Mouse (Mus musculus) ovary, postnatal 36 days (tissue): Measurements from ENCODE around the gene Dusp8.
"Not testable (repeated sequence)": the region's sequence is repeated elsewhere in the genome, so short reads cannot be mapped to it uniquely, and the experiment has no call there.

ENCODE experiments used
- DNase-seq: peaks from one replicate; pipeline ENCODE4 v3.0.0; 2022; ENCODE audit warnings: low spot score, mixed read lengths

Gene Dusp8

DNA sequence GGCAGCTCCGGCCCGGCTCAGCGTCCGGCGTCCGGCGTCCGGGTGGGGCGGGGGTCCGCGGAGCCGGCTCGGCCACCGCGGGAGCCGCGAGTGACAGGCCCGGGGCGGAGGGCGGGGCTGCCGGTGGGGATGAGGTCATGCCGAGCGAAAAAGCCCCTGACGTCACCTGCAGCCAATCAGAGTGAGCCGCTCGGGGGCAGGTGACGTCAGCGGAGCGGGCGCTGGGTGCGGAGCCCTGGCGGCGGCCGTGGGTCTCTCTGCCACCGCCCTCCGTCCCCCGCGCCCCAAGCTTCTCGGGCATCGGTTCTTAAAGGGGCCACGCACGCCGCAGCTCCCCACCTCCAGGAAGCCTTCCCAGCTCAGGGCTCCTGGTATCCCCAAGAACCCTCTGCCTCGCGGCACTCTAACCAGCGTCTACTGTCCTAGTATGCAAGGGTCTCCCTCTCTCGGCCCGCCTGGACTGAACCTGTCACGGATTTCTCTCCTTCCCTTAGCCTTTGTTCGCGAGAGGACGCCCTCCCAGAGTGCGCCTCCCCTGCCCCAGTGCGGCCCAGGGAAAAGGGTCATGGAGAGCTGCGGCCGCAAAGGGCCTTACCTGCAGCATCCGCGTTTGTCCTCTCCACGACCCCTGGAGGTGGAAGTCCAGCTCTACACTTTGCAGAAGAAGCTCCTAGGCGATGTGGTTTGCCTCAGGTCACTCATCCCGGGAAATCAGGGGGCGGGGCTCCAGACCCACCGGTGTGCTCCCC lies at the start of gene Dusp8:
Gene Dusp8, minus strand, starts transcription at position 661 of the 749 bp plus-strand sequence.
- DNase-seq: peak; percentile 81

DNA sequence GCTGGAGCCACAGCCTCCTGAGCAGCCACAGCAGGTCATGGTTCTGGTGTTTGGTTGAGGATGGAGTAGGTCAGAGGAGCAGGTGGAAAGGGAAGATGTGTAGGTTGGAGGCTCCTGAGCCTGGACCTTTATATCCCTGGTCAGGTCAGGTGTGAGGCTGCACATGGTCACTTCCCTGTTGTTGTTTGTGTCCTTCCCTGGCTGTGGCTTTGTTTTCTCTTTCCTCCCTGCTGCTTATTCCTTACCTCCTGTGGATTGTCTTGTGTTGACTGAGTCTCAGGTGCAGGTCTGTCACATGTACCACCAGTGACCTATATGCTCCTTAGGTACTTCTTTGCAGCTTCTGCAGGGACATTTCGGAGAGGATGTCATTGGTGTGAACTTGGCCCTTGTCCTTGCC lies 48.9 kb upstream of the Dusp8 start, which contains the start of gene Gm45337:
Gene Gm45337, minus strand, starts transcription at position 101 of the 400 bp plus-strand sequence.
- no peak for DNase-seq

DNA sequence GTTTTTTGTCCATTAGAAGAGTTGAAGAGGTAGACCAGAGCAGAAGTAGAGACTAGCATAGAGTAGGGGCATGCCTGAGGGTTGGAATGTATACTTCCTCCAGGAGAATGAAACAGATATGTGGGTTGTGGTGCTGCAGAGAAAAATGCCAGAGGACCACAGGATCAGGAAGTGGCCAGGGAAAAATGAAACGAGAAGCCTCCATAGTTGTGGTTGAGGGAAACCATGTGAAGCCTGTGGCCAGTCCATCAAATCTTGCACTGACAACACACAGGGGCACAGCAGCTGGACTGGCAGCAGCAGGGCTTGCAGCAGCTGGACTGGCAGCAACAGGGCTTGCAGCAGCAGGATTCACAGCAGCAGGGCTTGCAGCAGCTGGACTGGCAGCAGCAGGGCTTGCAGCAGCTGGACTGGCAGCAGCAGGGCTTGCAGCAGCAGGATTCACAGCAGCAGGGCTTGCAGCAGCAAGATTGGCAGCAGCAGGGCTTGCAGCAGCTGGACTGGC lies 47.9 kb upstream of the Dusp8 start:
- DNase-seq: not testable (repeated sequence)

DNA sequence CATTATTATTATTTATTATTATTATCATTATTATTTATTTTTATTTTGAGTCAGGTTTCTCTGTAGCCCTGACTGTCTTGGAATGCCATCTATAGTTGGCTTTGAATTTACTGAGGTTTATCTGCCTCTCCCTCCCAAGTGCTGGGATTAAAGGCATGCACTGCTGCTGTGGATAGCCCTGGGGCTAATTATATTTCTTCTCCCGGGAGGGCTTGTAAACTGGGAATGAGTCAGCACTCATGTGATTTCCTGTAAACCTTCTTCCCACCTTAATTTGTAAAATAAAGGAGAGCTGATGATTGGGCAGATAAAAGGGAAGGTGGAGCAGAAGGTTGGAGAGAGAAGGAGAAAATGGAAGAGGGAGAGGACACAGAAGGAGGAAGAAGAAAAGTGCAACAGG lies 45.1 kb upstream of the Dusp8 start:
- DNase-seq: no peak

DNA sequence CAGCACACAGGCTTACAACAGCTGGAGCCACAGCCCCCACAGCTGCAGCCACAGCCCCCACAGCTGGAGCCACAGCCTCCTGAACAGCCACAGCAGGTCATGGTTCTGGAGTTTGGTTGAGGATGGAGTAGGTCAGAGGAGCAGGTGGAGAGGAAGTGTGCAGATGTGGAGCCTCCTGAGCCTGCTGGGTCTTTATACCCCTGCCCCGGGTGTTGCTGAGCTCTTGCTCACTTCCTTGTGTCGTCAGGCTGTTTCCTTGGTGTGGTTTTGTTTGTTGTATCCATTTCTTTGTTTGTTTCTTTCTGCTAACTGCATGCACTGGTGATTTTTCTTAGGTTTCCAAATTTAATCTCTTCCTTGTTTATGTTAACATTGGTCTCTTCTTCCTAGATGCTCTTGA lies 40.3 kb upstream of the Dusp8 start, which contains the start of gene Gm39115:
Gene Gm39115, minus strand, starts transcription at position 101 of the 400 bp plus-strand sequence.
- not testable (repeated sequence) for DNase-seq

DNA sequence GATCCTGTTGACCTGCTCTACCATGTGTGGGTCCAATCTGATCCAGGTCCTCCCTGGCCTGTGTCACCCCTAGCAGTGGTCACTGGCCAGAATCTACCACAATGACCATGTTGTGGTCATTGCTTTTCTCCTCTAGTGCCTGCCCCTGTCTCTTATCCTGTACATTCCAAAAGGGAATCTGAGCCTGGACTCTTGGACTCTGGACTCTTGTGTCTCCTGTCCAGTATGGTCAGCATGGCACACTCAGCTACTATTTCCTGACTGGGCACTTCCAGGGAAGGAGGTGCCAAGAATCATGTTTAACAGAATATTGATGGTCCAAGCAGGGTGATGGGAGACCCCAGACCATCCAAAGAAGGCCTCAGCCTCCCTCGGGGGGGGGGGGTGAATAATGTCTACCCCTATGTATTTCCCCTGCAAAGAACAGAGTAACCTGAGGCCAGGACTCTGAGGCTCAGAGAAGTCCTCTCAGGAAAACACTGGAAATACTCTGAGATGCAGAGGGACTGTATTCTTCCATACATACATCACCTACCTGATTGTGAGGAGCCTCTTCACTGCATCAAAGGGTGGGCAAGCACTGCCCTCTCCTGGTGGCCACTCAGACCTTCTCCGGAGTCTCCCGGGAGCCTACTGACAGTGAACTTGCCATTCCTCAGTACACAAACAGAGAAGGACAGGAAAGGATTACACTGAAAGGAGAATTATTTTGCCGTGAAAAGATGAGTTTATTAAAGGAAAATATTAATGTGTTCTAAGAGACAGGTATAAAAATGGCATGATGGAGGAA lies 38.8 kb upstream of the Dusp8 start:
- DNase-seq: peak; percentile 13

DNA sequence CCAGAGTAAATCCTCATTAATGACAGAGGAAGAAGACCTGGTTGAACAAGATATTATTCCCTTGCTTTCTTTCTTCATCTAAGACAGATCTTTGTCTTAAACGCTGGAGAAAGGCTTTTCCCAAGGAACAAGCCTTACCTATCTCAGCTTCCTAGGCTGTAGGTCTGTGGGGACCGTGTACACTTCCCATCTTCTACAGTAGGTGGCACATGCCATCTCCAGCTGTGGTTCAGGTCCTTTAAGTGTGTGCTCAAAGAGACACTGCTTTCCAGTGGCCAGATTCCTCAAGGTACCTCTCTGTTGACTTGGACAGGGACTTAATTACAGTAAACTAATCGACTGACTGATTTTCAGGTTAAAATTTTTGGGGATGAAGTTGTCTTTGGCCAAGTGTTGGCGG lies 33.2 kb upstream of the Dusp8 start:
- DNase-seq: no peak

DNA sequence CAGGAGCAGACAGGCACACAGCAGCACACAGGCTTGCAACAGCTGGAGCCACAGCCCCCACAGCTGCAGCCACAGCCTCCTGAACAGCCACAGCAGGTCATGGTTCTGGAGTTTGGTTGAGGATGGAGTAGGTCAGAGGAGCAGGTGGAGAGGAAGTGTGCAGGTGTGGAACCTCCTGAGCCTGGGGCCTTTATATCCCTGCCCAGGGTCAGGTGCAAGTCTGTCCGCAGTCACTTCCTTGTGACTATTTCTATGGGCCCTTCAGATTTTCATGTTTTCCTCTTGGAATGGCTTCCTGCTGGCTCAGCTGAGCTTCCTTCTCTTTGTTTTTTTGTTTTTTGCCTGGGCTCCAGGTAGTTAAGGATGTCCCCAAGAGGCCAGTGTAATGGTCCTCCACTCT lies 25.0 kb upstream of the Dusp8 start, which contains the start of gene Gm45618:
Gene Gm45618, minus strand, starts transcription at position 101 of the 400 bp plus-strand sequence.
- not testable (repeated sequence) for DNase-seq

DNA sequence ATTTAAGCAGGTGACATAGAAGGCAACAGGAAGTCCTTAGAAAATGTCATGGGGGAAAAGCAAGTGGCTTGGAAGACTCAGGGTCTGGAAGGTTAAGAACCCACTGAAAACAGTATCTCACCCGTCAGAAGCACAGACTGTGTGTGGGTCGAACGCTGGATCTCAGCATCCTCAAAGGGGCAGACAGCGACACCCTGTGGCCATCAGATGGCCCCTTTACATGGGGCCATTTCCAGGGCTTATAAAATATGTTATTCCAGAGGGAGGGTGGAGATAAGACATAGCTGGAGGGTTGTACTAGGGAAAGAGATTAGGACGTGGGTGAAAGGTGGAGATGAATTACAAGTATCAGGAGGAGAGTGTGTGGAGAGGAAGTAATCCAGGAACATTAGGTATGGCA lies 24.0 kb upstream of the Dusp8 start:
- DNase-seq: peak; percentile 5

DNA sequence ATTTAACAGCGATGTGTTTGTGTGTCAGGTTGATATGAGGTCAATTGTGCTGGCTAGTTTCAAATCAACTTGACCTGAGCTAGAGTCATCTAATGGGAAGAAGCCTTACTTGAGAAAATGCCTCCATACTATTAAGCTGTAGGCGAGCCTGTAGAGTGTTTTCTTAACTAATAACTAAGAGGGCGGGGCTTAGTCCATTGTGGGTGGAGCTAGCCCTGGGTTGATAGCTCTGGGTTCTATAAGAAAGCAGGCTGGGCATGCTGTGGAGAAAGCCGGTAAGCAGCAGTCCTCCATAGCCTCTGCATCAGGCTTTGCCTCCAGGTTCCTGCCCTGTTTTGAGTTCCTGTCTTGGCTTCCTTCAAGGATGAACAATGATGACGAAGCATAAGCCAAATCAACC lies 9.1 kb upstream of the Dusp8 start:
- no peak for DNase-seq

DNA sequence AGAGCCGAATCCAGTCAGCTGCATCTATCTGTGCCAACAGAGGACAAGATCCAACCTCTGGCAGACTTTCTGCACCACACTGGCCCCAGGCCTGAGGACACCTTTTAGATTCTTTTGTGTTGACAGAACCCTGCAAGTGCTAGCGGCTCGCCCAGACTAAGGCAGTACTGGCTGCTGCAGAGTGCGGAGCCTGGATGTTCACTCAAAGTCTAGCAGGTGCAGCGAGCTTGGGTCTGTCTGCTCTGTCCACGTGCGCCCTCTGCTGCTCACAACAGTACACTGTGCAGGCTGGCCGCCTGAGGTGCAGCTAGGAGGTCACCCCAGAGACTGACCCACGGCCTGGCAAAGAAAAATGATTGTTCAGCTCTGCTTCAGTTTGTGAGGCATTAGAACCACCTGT lies 2.1 kb upstream of the Dusp8 start:
- DNase-seq: peak; percentile 72

DNA sequence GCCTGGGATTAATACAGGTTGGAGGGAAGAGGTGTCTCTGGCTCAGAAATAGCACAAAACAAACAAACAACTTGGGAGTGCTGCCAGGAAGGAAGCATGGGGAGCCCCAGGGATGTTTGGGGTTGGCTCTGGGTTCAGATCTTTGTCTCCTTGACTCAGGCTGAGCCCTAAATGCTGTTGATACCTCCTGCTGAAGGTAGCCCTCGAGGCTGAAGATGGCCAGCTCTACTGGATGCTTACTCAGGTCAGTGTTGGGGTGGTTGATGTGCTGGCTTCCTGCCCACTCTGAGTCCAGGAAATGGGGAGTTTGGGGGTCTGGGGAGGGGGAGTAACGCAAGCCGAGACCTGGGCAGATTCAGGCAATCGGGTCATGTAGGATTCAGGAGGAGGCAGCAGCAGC lies 1.1 kb upstream of the Dusp8 start:
- DNase-seq: no peak

DNA sequence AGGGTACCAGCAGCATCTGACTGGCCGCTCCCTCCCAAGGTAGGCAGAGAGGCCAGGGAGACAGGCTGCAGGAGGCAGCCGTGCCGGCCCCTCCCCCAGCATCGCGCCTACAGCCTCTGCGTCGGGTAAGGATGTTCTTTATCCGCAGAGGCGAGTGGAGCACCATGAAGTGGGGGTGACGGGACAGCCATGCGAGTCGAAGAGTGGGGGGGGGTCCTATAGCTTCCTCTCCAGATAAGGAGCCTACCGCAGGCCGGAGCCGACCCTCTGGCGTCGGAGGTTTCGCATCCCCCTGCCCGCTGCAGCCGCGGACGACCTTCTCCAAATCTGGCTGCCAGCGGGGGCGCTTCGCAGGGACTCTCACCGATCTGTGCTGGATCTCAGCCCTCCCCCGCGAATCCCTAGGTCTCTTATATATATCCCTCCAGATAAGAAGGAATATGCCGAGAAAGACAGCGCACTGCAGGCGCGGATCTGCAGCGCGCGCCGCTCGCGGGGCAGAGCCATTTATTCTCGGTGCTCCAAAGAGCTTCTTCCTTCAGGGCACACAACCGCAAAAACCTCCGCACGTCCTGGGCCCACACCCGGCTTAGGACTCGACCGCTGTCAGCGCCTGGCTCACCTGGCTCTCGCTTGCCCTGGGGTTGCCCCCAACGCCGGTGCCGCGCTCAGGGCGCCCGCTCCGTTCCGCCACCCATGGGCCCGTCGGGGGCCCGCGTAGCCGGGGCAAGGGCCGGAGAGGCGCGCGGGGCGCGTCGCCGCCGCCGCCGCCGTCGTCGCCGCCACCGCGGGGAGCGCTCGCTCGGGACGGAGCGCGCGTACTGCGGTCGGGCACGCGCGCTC lies 1.1 kb downstream of the Dusp8 start:
- no peak for DNase-seq

DNA sequence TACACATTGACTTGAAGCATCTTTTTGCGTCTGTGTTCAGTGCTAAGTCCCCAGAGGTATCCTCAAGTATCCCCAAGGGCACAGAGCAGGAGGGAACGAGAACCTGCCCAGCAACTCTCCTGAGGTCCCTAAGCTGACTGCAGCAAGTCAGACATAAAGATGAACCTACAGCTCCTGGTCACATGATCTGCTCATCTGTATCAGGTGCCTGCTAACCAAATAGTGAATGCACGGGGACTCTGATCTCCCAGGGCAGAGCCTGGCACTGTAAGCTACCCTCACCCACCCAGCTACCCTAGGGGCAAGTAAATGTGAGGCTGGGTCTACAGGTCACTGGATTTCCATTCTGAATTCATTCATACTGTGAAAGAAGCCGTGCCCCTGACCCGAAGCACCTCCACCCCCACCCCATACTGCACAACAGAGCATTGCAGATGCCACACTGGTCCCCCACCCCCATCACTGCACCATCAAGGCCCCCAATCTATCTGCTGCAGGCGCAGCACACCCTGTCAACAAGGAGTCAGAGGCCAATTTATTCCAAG lies 1.9 kb downstream of the Dusp8 start:
- no peak for DNase-seq

DNA sequence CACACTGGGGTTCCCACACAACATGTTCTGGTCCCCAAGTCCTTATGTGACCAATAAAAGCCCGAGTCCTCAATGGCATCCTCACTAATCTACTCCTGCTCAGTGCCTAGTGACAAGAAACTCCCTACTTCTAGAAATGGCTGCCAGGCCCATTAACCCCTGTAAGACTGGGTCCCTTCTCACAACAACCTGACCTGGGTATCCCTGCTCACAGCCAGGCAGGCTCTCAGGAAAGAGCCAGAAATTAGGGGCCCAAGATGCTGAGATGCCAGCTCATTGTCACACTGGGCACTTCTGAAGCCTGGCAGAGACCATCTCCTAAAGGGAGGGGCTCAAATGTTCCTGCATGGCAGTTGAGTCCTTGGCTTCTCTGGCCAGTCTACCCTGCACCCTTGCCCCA lies 2.7 kb downstream of the Dusp8 start:
- DNase-seq: no peak

DNA sequence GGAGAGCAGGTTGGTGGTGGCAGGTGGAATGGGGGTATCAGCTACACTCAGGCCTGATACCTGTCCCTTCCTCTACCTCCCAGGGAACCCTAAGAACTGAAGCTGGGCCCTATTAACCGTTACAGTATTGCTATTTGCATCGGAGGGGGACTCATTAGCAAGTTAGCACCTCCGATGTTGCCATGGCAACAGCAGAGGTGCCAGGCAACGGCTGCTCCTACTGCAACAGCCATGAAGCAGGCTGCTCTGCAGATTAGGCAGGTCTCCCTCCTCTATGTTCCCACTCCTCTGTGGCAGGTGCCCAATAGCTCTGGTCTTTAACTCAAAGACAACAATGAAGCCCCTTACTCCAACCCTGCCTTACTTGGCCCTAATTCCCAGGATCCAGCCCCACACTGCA lies 3.8 kb downstream of the Dusp8 start:
- DNase-seq: no peak

DNA sequence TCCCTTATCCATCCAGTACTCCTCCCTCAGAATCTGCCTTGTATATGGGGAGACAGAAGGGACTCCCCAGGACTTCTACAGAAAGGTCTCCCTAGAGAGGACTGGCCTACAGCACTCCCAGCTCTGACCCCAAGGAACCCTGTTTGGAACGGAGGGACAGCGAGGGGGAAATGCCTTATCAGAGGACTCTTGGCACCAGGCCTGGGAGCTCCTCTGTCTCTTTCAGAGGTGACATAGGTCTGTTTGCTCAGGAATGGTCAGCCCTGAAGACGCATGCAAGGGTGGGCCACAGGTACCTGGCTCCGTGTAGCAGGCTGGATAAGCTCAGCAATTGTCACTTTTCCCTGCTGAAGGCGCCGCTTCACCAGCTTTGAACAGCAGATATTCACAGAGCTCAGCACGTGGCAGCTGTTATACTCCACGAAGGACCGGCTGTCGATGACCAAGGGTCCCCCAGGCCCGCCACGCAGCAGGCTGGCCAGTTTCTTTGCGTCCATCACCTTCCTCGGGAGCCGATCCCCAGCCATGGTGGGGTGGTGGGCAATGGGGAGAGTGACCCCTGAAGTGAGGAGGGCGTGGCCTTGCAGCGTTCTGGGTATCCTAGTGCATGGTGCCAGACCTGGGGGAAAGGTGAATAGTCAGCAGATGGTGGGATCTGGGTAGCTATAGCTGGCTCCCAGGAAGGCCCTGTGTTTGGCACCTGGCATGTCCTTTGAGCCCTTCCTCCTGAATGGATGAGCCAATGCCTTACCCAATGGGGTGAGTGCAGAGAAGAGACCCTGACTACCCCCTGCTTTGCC lies 5.8 kb downstream of the Dusp8 start:
- DNase-seq: no peak

DNA sequence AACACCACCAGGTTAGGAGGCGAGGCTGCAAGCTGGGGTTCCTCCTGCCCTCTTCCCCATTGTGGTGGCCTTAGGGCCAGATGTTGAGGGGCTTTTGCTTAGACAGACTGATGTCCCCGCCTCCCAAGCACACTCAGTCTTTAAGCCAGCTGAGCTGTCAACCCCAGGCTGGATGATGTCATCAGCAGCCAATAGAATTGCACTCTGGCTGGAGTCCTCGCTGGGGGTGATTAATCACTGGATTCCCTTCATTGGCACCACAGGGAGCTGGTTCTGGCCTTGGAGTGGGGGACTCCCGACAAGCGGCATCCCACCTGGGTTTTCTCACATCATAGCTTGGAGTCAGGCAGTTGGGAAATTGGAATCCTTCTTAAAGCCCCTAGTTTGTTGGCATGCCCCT lies 6.8 kb downstream of the Dusp8 start:
- DNase-seq: no peak

DNA sequence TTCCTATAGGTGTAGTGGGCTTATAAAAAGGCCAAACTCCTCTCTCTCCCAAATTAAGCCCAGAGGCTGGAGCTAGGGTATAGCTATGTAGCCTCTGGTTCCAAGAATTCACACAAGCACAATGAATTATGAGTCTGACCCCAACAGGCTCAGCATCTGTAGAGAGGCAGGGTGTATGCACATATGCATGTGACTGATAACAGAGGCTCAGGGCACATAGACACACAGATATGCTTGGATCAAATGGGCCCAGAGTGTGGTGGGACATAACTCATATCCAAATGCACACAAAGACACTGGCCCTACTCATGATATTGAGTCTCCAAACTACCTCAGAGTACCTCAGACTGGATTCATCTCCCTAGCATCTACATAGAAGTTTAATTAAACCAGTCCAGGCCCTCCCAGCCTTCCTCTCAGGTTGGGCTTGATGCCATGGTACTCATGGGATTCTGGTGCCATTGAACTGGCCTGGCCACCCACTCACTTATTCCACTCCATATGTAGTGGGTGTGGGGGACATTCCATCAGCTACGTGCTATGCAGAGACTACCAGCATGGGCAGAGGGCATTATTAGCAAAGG lies 8.5 kb downstream of the Dusp8 start:
- DNase-seq: no peak

DNA sequence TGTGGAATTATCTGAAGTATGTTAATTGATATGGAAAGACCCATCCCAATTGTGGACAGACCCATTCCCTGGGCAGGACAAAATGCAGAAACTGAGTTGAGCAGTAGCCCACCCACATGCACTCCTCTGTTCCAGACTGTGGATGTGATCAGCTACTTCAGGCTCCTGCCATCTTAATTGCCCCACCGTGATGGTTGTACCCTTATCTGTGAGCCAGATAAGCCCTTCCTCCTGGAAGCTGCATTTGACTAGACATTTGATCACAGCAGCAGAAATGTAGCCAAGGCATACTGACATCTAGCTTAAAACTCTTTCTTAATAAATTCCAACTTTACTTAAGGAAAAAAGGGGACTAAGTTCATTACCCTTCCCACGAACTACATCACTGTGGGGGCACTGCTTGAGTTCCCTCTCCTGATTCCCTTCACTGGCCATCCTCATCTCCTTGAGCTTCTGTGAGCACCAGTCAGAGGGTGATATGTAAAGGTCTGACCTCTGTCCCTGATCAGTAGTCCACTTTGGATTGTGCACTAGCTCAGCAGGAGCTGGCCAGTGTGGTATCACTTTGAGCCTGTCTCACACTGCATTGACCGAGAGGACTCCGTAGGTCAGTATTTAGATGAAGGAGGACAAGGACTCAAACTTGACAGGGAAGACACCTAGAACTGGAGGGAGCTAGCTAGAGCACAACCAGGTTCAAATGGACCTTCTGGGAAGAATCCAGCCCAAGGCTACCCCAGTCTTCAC lies 9.3 kb downstream of the Dusp8 start:
- no peak for DNase-seq
